Mouse (Mus musculus) MEL (cell line): Measurements from ENCODE around the gene C2cd4d. TPM values are rescaled to one million over a fixed set of nuclear protein-coding genes. Genes with fewer than 3 reads are reported as not detected.

Experiments
- DNase-seq: peaks from one replicate; pipeline ENCODE4 v3.0.0; 2011; ENCODE audit warnings: low read depth, low spot score
- H3K27ac ChIP-seq: 2 replicates; pipeline ENCODE4 v1.5.1; 2012; ENCODE audit warnings: low read depth, mild to moderate bottlenecking, control low read depth, low read length, moderate library complexity; ENCODE audit not compliant: control insufficient read depth
- H3K27me3 ChIP-seq, 2 experiments: fragments of 150-350 bp in 1 of 2; sonication (generic) in 1 of 2; 2 replicates each; pipeline ENCODE4 v1.6.1; 2012; ENCODE audit warnings: low read length in 2 of 2, mild to moderate bottlenecking in 2 of 2, improper control_type of control experiment in 1 of 2, moderate library complexity in 1 of 2; ENCODE audit not compliant: insufficient read depth in 2 of 2, control insufficient read depth in 1 of 2
- H3K36me3 ChIP-seq, 2 experiments: 2 replicates each; pipeline ENCODE4 v1.6.1; 2012 to 2014; ENCODE audit warnings: low read length in 2 of 2, improper control_type of control experiment in 1 of 2, inconsistent platforms in 1 of 2, mild to moderate bottlenecking in 1 of 2; ENCODE audit not compliant: insufficient read depth in 2 of 2, control insufficient read depth in 1 of 2
- H3K4me1 ChIP-seq, 2 experiments: fragments of 150-350 bp in 1 of 2; sonication (generic) in 1 of 2; 2 replicates each; pipeline ENCODE4 v1.6.1; 2012; ENCODE audit warnings: low read length in 2 of 2, improper control_type of control experiment in 1 of 2, mild to moderate bottlenecking in 1 of 2; ENCODE audit not compliant: insufficient read depth in 2 of 2, control insufficient read depth in 1 of 2
- H3K4me3 ChIP-seq, 2 experiments: fragments of 150-350 bp in 1 of 2; sonication (generic) in 1 of 2; 2 replicates each; pipeline ENCODE4 v1.5.1; 2012; ENCODE audit warnings: low read depth in 2 of 2, low read length in 2 of 2, mild to moderate bottlenecking in 2 of 2, moderate library complexity in 2 of 2, control low read depth in 1 of 2, improper control_type of control experiment in 1 of 2; ENCODE audit not compliant: control insufficient read depth in 1 of 2, insufficient read depth in 1 of 2
- H3K79me2 ChIP-seq: 2 replicates; pipeline ENCODE4 v1.6.1; 2012; ENCODE audit warnings: mild to moderate bottlenecking, low read length, moderate library complexity; ENCODE audit not compliant: control insufficient read depth, poor library complexity, insufficient read depth
- H3K9ac ChIP-seq: 2 replicates; pipeline ENCODE4 v1.6.1; 2012; ENCODE audit warnings: low read depth, mild to moderate bottlenecking, control low read depth, low read length, moderate library complexity; ENCODE audit not compliant: control insufficient read depth, poor library complexity, severe bottlenecking
- H3K9me3 ChIP-seq: fragments of 150-350 bp; sonication (generic); replicated peaks from 2 replicates; pipeline ENCODE4 v1.6.1; 2012; ENCODE audit warnings: mild to moderate bottlenecking, low read length, improper control_type of control experiment, moderate library complexity; ENCODE audit not compliant: insufficient read depth
- CHD2 ChIP-seq: IDR thresholded peaks from 2 replicates; pipeline ENCODE4 v1.6.1; 2011; ENCODE audit warnings: low read length, improper control_type of control experiment
- ETS1 ChIP-seq: IDR thresholded peaks from 2 replicates; pipeline ENCODE4 v1.6.1; 2012; ENCODE audit warnings: low read depth, mild to moderate bottlenecking, inconsistent platforms, low read length, improper control_type of control experiment, moderate library complexity
- GATA1 ChIP-seq: IDR thresholded peaks from 2 replicates; pipeline ENCODE4 v1.6.1; 2011; ENCODE audit warnings: low read depth, low read length, improper control_type of control experiment
- MAFK ChIP-seq: IDR thresholded peaks from 2 replicates; pipeline ENCODE4 v1.6.1; 2011; ENCODE audit warnings: low read depth, mild to moderate bottlenecking, low read length, improper control_type of control experiment, borderline replicate concordance
- MAX ChIP-seq: IDR thresholded peaks from 2 replicates; pipeline ENCODE4 v1.6.1; 2011; ENCODE audit warnings: low read length, improper control_type of control experiment
- MAZ ChIP-seq: IDR thresholded peaks from 2 replicates; pipeline ENCODE4 v1.6.1; 2012; ENCODE audit warnings: low read depth, mild to moderate bottlenecking, inconsistent platforms, low read length, improper control_type of control experiment
- MXI1 ChIP-seq: IDR thresholded peaks from 2 replicates; pipeline ENCODE4 v1.6.1; 2011; ENCODE audit warnings: mild to moderate bottlenecking, low read depth, low read length, improper control_type of control experiment
- MYC ChIP-seq: IDR thresholded peaks from 2 replicates; pipeline ENCODE4 v1.6.1; 2011; ENCODE audit warnings: low read depth, mild to moderate bottlenecking, low read length, improper control_type of control experiment, moderate library complexity
- NRF1 ChIP-seq: IDR thresholded peaks from 2 replicates; pipeline ENCODE4 v1.6.1; 2014; ENCODE audit warnings: low read depth, mild to moderate bottlenecking, inconsistent platforms, low read length, improper control_type of control experiment, moderate library complexity; ENCODE audit not compliant: poor library complexity, insufficient read depth, severe bottlenecking
- POLR2AphosphoS2 ChIP-seq: IDR thresholded peaks from 2 replicates; pipeline ENCODE4 v1.6.1; 2011; ENCODE audit warnings: low read length, improper control_type of control experiment
- POLR2AphosphoS5 ChIP-seq: IDR thresholded peaks from 2 replicates; pipeline ENCODE4 v1.6.1; 2012; ENCODE audit warnings: low read depth, borderline replicate concordance, mild to moderate bottlenecking, inconsistent platforms, low read length, moderate library complexity, mixed read lengths
- RAD21 ChIP-seq: IDR thresholded peaks from 2 replicates; pipeline ENCODE4 v1.6.1; 2011; ENCODE audit warnings: mild to moderate bottlenecking, low read depth, low read length, improper control_type of control experiment
- RCOR1 ChIP-seq: IDR thresholded peaks from 2 replicates; pipeline ENCODE4 v1.6.1; 2012; ENCODE audit warnings: low read depth, mild to moderate bottlenecking, inconsistent platforms, low read length, improper control_type of control experiment
- SIN3A ChIP-seq: IDR thresholded peaks from 2 replicates; pipeline ENCODE4 v1.6.1; 2012; ENCODE audit warnings: low read length, improper control_type of control experiment, inconsistent platforms
- SMC3 ChIP-seq: IDR thresholded peaks from 2 replicates; pipeline ENCODE4 v1.6.1; 2011; ENCODE audit warnings: low read depth, low read length, improper control_type of control experiment
- TAL1 ChIP-seq: IDR thresholded peaks from 2 replicates; pipeline ENCODE4 v1.6.1; 2012; ENCODE audit warnings: mild to moderate bottlenecking, inconsistent platforms, low read length, moderate library complexity, mixed read lengths
- TBP ChIP-seq: IDR thresholded peaks from 2 replicates; pipeline ENCODE4 v1.8.0; 2011; ENCODE audit warnings: low read depth, low read length, improper control_type of control experiment
- TCF12 ChIP-seq: IDR thresholded peaks from 2 replicates; pipeline ENCODE4 v1.6.1; 2014; ENCODE audit warnings: low read depth, mild to moderate bottlenecking, inconsistent platforms, low read length, improper control_type of control experiment, moderate library complexity
- USF2 ChIP-seq, 2 experiments: IDR thresholded peaks; 2 replicates each; pipeline ENCODE4 v1.6.1; 2011 to 2012; ENCODE audit warnings: improper control_type of control experiment in 2 of 2, low read length in 2 of 2, borderline replicate concordance in 1 of 2, inconsistent platforms in 1 of 2, low read depth in 1 of 2, mild to moderate bottlenecking in 1 of 2; ENCODE audit not compliant: insufficient read depth in 1 of 2
- ZC3H11A ChIP-seq: IDR thresholded peaks from 2 replicates; pipeline ENCODE4 v1.6.1; 2012; ENCODE audit warnings: low read depth, mild to moderate bottlenecking, inconsistent platforms, low read length, improper control_type of control experiment
- polyA plus RNA-seq, 2 experiments: library from polyadenylated mRNA; stranded (reverse) in 1 of 2; unstranded in 1 of 2; fragments of >175 nt in 1 of 2; fragments of >200 nt in 1 of 2; gene quantifications; 2 replicates each; pipeline versions ENCODE4 v1.2.1 to v1.2.4; 2012; ENCODE audit warnings: low replicate concordance in 2 of 2, low read depth in 1 of 2; ENCODE audit not compliant: insufficient read length in 2 of 2, insufficient read depth in 1 of 2, missing spikeins in 1 of 2
- total RNA-seq: library from RNA; depleted of rRNA; stranded (reverse); fragments of 300-350 nt; gene quantifications from 2 replicates; pipeline ENCODE4 v1.2.3, GENCODE M21; 2012

The C2cd4d gene
- total and polyA plus RNA-seq, 3 experiments = not detected

DNA sequence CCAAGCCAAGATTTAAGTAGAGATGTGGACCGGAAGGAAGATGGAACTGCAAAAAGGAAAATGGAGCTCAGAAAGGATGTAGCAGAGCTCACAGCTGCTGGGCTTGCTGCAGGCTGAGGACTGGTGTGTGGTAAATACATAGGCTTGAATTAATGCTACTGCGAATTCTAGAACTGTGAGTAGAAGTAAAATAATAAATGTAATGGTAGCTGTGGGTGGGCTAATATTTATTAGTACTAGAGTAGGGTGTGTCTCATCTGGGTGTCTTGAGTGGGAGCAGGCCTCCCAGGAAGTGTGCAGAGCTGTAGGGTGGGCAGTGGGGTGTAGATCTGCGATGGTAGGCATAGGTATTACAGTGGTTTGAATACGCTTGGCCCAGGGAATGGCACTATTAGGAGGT lies 27.8 kb upstream of the C2cd4d start:
- no peaks in the 10 kb centered on the region for H3K36me3 ChIP-seq
- no peaks in the 10 kb centered on the region for H3K4me1 ChIP-seq

DNA sequence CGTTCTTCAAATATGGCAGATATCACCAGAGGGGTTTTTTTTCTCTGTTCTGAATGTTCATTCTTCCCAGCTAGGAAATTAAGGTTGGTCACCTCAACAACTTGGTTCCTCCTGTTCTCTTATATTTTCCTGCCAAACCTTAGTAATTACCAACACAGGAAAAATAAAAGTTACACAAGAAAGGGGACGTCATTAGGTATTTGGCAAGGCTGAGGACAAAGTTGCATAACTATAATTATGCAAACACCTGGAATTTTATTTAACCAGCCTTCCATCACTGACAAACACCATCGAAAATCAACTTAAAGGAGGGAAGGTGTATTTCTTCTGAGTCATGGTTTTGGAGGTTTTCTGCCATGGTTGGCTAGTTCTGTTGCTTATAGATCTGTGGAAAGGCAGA lies 23.7 kb upstream of the C2cd4d start:
- no peak for DNase-seq
- no peak overlapping the region for H3K9ac ChIP-seq
- TF ChIP-seq USF2 (IDR thresholded peaks at IDR 0.05; ENCODE audit: borderline replicate concordance in 1 of 2, insufficient read depth in 1 of 2, low read depth in 1 of 2, low read length in 2 of 2) = no peak
- no peak for TF ChIP-seq SMC3
- TF ChIP-seq CHD2 = no peak
- TF ChIP-seq TAL1 = no peak
- no peak for TF ChIP-seq POLR2AphosphoS2
- TF ChIP-seq ETS1 = no peak
- no peak for TF ChIP-seq MXI1
- TF ChIP-seq MYC = no peak
- TF ChIP-seq MAFK = no peak
- no peak for TF ChIP-seq MAX
- no peak for TF ChIP-seq ZC3H11A
- TF ChIP-seq SIN3A = no peak
- no peak for TF ChIP-seq NRF1
- TF ChIP-seq TCF12 = no peak
- no peak for TF ChIP-seq TBP
- TF ChIP-seq, all 39 proteins: peak for 0
- H3K27me3 ChIP-seq = peaks cover 9 to 11% of the 10 kb centered on the region in 2 experiments; a peak in 3 of 4 replicates
- no peak overlapping the region for H3K4me3 ChIP-seq
- H3K79me2 ChIP-seq = no peaks in the 10 kb centered on the region
- no peak overlapping the region for H3K27ac ChIP-seq
- H3K4me1 ChIP-seq = no peaks in the 10 kb centered on the region
- H3K36me3 ChIP-seq = no peaks in the 10 kb centered on the region
- H3K9me3 ChIP-seq = no peaks in the 10 kb centered on the region

More for the DNA sequence above, 27.8 kb upstream of the C2cd4d start:
- Histone ChIP-seq H3K9me3 (no peaks in the 10 kb centered on the region), H3K27ac (no peak overlapping the region), H3K79me2 (no peaks in the 10 kb centered on the region), H3K27me3 (peaks cover 0 to 9% of the 10 kb centered on the region in 2 experiments; a peak in 3 of 4 replicates), H3K4me3 (no peak overlapping the region), H3K9ac (no peak overlapping the region)
- TF ChIP-seq MAZ (no peak), USF2 (IDR thresholded peaks at IDR 0.05; ENCODE audit: borderline replicate concordance in 1 of 2, insufficient read depth in 1 of 2, low read depth in 1 of 2, low read length in 2 of 2) (no peak), RCOR1 (no peak), GATA1 (no peak), POLR2AphosphoS5 (no peak), ZC3H11A (no peak), RAD21 (no peak)
- DNase-seq = no peak
